Comparison of ENCODE assay signal across 35 mouse cellular contexts in genomic region chr8:128525912-128526311, GRCm38 (mm10).
"Had no signal": no experiment of that assay in that cellular context is flagged by ENCODE, and none has a peak within 500 bp of the region (broad histone marks: within the 10 kb centered on the region; RNA-seq: fewer than 3 reads in every experiment).

No protein-coding gene starts in this region.

- H3K4me3 ChIP-seq: heart, embryonic 10.5 days; heart, embryonic 12.5 days; heart, embryonic 13.5 days; heart, embryonic 15.5 days; hindbrain, embryonic 10.5 days; hindbrain, embryonic 12.5 days; hindbrain, embryonic 13.5 days; hindbrain, embryonic 15.5 days; intestine, embryonic 15.5 days; layer of hippocampus, adult 2 months; left cerebral cortex, adult 2 months had no signal

- H3K4me1 ChIP-seq: heart, embryonic 15.5 days; intestine, embryonic 15.5 days had no signal

- H3K36me3 ChIP-seq: heart, embryonic 10.5 days; heart, embryonic 12.5 days; heart, embryonic 13.5 days; heart, embryonic 15.5 days; hindbrain, embryonic 10.5 days; hindbrain, embryonic 12.5 days; hindbrain, embryonic 13.5 days; hindbrain, embryonic 15.5 days; intestine, embryonic 15.5 days had no signal

- H3K9ac ChIP-seq: heart, embryonic 12.5 days; heart, embryonic 13.5 days; heart, embryonic 15.5 days; hindbrain, embryonic 12.5 days; hindbrain, embryonic 13.5 days; hindbrain, embryonic 14.5 days; hindbrain, embryonic 15.5 days; intestine, embryonic 15.5 days had no signal

- H3K27me3 ChIP-seq: heart, embryonic 12.5 days; heart, embryonic 13.5 days; heart, embryonic 15.5 days; hindbrain, embryonic 12.5 days; hindbrain, embryonic 13.5 days; hindbrain, embryonic 15.5 days; intestine, embryonic 15.5 days had no signal

- H3K4me2 ChIP-seq: heart, embryonic 11.5 days; heart, embryonic 12.5 days; heart, embryonic 13.5 days; heart, embryonic 15.5 days; hindbrain, embryonic 12.5 days; hindbrain, embryonic 13.5 days; hindbrain, embryonic 14.5 days; hindbrain, embryonic 15.5 days; intestine, embryonic 15.5 days had no signal

- ATAC-seq: hindbrain, embryonic 16.5 days; hindbrain, postnatal 0 days; inflammation-experienced regulatory T-cells, adult 6 months; intestine, embryonic 15.5 days; intestine, embryonic 16.5 days; intestine, postnatal 0 days had no signal

- H3K27ac ChIP-seq: heart, embryonic 10.5 days; heart, embryonic 13.5 days; heart, embryonic 15.5 days; hindbrain, embryonic 10.5 days; hindbrain, embryonic 12.5 days; hindbrain, embryonic 13.5 days; hindbrain, embryonic 14.5 days; hindbrain, embryonic 15.5 days; hindbrain, postnatal 0 days; intestine, embryonic 15.5 days; kidney, postnatal 0 days; layer of hippocampus, adult 2 months; left cerebral cortex, adult 2 months had no signal

- DNase-seq: heart, postnatal 10 days; heart, postnatal 14 days; heart, postnatal 36 days; heart, postnatal 4 days; kidney, adult 11 months; kidney, adult 18-20 months; kidney, adult 2 months; kidney, adult 8-10 months; kidney, adult 9 months; kidney, postnatal 10 days; kidney, postnatal 14 days; kidney, postnatal 25 days; kidney, postnatal 36 days; kidney, postnatal 4 days; layer of hippocampus, adult 9-11 months; layer of hippocampus, postnatal 36 days had no signal

- H3K9me3 ChIP-seq: heart, embryonic 10.5 days; heart, embryonic 12.5 days; heart, embryonic 13.5 days; heart, embryonic 15.5 days; hindbrain, embryonic 10.5 days; hindbrain, embryonic 12.5 days; hindbrain, embryonic 13.5 days; hindbrain, embryonic 15.5 days; intestine, embryonic 15.5 days had no signal
